Mouse (Mus musculus) Muller cell, postnatal 12 days (primary cell): Measurements from ENCODE around the gene Rimbp2.

Experiments used
- DNase-seq: peaks from one replicate; pipeline ENCODE4 v3.0.0-alpha.2; 2015; ENCODE audit errors: inconsistent ontology term

Rimbp2 gene

GRCm38 (mm10) chr5:128845033-128845432 is 108.3 kb downstream of the Rimbp2 start:
- no peak for DNase-seq

DNA sequence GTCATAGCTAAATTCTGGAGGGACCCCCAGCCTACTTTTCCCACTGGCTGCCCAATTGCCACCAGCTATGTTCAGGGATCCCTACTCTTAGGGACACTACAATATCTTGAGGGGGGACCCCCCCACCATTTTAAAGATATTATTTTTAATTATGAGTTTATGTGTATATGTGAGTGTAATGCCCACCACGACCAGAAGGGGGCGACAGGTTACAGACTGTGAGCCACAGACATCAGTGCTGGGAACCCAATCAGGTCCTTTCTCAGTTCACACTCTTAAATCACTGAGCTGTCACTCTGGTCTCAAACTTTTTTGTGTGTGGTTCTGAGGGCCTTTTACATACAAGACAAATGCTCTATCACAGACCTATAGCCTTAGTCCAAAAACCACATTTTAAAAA is 109.3 kb downstream of the Rimbp2 start:
- no peak for DNase-seq

DNA sequence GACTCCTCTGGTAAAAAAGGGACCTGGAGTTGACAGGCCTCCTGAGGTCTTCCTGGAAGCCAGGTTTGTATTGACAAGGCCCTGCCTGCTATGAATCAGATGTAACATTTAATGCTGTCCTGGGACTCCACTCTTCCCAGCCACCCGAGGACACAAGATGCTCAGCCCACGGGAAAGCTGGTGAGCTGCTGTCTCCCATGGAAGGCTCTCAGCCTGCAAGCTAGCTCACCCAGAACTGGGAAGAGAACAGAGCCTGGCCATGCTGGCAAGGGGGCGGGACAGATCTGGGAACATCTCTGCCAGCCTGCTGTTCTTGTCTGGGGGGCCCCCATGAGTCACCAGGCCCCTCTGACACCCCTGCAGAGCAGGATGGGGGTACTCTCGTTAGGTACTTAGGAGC is 111.7 kb downstream of the Rimbp2 start:
- DNase-seq: no peak

- DNase-seq: no peak
These were observed 116.2 kb downstream of the Rimbp2 start for GRCm38 (mm10) chr5:128837045-128837444.

DNA sequence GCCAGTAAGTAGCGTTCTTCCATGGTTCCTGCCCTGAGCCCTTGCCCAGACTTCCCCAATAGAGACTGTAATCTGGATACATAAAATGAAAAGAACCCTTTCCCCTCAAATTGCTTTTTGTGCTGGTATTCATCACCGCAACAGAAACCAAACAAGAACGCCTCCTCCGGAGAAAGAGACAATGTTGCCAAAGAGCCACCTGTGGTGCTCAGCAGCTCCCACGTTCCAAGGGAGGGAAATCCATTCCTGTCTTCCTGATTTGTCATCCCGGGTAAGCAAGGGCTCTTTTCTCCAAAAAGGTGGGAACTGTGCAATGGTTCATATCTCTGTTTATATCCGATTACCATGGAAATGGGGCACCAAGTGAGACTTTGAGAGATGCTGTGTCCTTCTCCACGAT is 119.2 kb downstream of the Rimbp2 start:
- no peak for DNase-seq

GRCm38 (mm10) chr5:128822843-128823242 is 130.4 kb downstream of the Rimbp2 start:
- no peak for DNase-seq

GRCm38 (mm10) chr5:128819638-128820285 is 133.5 kb downstream of the Rimbp2 start:
- DNase-seq: no peak

- no peak for DNase-seq
These were observed 137.7 kb downstream of the Rimbp2 start for GRCm38 (mm10) chr5:128815629-128816028.

DNA sequence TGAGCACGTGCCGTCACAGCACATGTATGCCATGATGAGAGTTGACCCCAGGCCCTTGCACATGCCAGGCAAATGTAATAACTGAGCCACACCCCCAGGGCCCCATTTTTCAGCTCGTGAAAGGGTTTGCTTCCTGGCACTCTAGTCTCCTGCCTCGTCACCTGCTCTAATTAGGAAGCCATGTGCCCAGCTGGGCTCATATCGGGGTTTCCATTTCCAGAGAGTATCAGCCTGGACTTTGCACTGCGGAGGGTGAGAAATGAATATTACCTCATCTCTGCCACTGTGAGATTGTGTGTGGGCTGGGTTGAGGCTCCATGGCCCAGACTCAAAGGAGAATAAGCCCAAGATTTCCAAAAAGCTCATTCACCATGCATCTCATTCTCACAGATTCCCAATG is 138.2 kb downstream of the Rimbp2 start:
- no peak for DNase-seq

DNA sequence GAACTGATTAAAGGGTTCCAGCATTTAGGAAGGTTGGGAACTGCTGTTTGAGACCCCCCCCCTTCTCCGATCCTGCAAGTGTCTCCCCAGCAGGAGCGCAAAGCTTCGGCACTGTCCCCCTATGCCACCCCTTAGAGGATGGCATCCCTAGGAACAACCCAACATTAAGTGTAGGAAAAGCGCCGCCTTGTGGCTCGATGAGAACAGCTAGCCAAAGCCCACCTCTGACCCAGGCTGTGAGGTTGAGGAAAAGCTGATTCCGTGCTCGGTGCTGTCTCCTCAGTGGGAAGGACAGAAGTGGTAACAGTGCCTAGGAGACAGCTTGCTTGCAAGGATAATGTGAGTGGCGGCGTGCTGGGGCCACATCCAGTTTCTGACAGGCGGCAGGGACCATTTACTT is 140.2 kb downstream of the Rimbp2 start:
- DNase-seq: no peak

- peak; percentile 87 for DNase-seq
These were observed 141.9 kb downstream of the Rimbp2 start for GRCm38 (mm10) chr5:128811431-128811830.

GRCm38 (mm10) chr5:128810006-128810405 is 143.3 kb downstream of the Rimbp2 start:
- no peak for DNase-seq

DNA sequence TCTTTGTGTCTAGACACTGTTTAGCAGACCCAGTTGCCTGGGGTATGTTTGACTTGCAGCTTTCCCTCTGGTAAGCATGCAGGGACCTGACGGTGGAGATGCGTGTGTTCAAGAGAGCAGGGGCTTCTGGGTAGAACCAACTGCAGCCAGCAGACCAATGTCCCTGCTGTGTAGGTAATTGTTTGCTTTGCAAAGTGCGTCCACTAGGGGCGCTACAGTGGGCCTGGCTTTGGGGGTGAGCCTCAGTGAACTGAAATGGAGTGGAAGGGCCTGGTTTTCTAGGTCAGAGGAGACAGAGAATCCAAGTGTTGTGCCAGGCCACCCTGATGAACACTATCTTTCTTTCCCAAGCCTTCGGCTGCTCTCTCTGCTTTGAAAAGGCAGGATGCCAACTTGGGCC is 143.9 kb downstream of the Rimbp2 start:
- DNase-seq: peak; percentile 76

- no peak for DNase-seq
These were observed 144.6 kb downstream of the Rimbp2 start for GRCm38 (mm10) chr5:128808547-128809182.

DNA sequence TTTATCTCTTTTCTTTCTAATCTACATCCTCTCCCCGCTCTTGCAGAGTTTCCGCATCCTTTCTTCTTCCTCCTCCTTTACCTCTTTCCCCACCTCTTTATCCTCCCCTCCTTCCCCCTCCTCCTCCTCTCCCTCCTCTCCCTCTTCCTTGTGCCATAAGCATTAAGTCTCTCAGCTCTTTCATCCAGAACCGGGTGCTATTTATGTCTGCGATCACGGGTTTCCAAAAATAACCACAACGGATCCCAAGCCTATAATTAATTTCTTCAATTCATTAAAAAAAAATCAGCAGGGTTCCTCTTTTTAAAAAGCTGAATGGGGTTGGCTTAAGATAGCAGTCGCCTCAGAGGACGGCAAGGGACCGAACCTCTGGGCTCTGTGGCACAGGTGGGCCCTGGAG is 145.9 kb downstream of the Rimbp2 start:
- no peak for DNase-seq

GRCm38 (mm10) chr5:128806296-128806998 is 146.8 kb downstream of the Rimbp2 start:
- peak; percentile 86 for DNase-seq

- DNase-seq: no peak
These were observed 148.2 kb downstream of the Rimbp2 start for GRCm38 (mm10) chr5:128805092-128805491.

GRCm38 (mm10) chr5:128800592-128800991 is 152.7 kb downstream of the Rimbp2 start:
- DNase-seq: no peak

- DNase-seq: no peak
These were observed 171.7 kb downstream of the Rimbp2 start for GRCm38 (mm10) chr5:128781621-128782020.

GRCm38 (mm10) chr5:128776386-128776785 is 176.9 kb downstream of the Rimbp2 start:
- no peak for DNase-seq

DNA sequence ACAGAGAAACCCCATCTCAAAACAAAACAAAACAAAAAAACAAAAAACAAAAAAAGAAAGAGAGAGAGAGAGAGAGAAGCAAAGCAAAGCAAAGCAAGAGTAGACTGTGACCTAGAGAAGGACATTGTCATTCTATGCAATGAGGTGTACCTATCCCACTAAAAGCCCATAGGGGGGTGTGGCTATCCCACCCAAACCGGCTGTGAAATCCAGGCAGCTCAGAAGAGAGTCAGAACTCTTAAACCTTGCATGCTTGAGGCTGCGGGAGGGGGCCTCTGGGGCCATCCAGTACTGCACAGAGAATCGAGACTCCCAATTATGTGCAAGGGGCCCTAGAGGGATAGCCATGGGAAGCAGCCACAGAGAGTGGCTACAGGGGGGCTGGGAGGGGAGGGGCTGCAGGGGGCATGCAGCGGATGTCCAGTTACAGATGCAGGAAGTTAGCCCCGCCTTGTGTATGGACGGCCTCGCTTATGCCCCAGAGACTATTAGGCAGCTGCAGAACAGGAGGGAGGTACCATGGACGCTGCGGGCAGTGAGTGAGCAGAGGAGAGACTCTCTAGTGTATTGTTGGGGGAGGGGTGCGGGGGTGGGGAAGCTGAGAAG is 184.2 kb downstream of the Rimbp2 start:
- no peak for DNase-seq

DNA sequence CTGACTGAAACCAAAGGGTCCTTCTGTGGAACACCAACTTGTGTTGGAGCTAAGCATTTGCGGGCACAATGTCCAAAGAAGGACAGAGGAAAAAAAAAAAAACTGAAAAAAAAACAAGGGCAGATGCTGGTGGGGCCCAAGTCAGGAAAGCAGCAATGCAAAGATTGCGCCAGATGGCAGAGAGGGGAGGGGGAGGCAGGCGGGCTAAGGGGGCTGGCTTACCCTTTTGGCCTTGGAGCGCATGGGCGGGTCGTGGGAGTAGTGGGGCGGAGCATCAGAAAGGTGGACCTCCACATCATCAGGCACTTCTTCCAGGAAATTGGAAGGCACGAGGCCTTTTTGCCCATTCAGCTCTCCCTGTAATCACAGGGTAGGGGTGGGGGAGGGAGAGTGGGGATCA is 192.2 kb downstream of the Rimbp2 start:
- no peak for DNase-seq

DNA sequence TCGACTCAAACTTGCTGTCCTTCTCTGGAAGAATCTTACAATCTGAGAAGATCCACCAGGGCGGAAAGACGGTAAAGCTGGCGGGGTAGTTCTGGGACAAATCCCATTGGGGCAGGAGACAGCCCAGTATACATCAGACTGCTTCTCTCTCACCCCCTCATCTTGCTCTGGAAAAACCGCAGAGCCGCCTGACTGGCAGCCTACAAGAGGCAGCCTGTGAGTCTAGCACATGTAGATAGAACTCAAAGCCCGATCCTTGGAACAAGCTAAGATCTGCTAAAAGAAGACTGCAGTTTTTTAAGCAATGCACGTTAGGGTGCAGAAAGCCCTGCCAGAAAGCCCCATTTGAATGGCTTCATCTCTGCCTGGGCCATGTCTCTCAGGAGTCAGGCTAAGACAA is 207.0 kb downstream of the Rimbp2 start:
- DNase-seq: no peak
